Comparison of ENCODE assay signal across 18 mouse cellular contexts in genomic region chr5:71093807-71094206, GRCm38 (mm10). TPM values are rescaled to one million over a fixed set of nuclear protein-coding genes. Genes with fewer than 3 reads are reported as not detected.
DNase-seq lines count a peak whose midpoint lies in the region; ATAC-seq and TF ChIP-seq lines count a peak whose summit lies in the region.
"Had no signal": no experiment of that assay in that cellular context is flagged by ENCODE, and none has a peak within 500 bp of the region (broad histone marks: within the 10 kb centered on the region; RNA-seq: fewer than 3 reads in every experiment).

No protein-coding gene starts in this region.

- no peak for TF ChIP-seq POLR2A in cortical plate, adult 2 months (IDR thresholded peaks at IDR 0.05; ENCODE audit: extremely low read depth, insufficient read depth, low read length)

- H3K27me3 ChIP-seq in kidney, postnatal 0 days (ENCODE audit: insufficient read depth, low read length) = peaks cover 11% of the 10 kb centered on the region; the same call in 1 of the 2 replicates
- peaks cover 40% of the 10 kb centered on the region for H3K27me3 ChIP-seq in kidney, embryonic 15.5 days
- no peaks in the 10 kb centered on the region for H3K27me3 ChIP-seq in midbrain, postnatal 0 days (ENCODE audit: insufficient read depth, low read length)

- TF ChIP-seq CTCF in kidney, postnatal 0 days (IDR thresholded peaks at IDR 0.05; ENCODE audit: low read depth) = peak; percentile 32; the same call in 1 of the 2 replicates
- no peak for TF ChIP-seq CTCF in cortical plate, adult 2 months (IDR thresholded peaks at IDR 0.05; ENCODE audit: extremely low read depth, insufficient read depth, low read length)
- TF ChIP-seq CTCF in midbrain, postnatal 0 days (IDR thresholded peaks at IDR 0.05) = peak; percentile 76

- H3K36me3 ChIP-seq in kidney, postnatal 0 days (ENCODE audit: insufficient read depth, low read length) = no peaks in the 10 kb centered on the region
- H3K36me3 ChIP-seq in kidney, embryonic 15.5 days = no peaks in the 10 kb centered on the region
- H3K36me3 ChIP-seq in midbrain, postnatal 0 days (ENCODE audit: insufficient read depth, low read length) = no peaks in the 10 kb centered on the region
- H3K36me3 ChIP-seq: heart, embryonic 15.5 days; limb, embryonic 12.5 days; stomach, embryonic 15.5 days had no signal

- ATAC-seq in kidney, postnatal 0 days (replicated peaks; ENCODE audit: low FRiP score, low read depth) = no peak
- ATAC-seq in kidney, embryonic 15.5 days (replicated peaks; ENCODE audit: low FRiP score) = no peak
- no peak for ATAC-seq in midbrain, postnatal 0 days (ENCODE audit: low FRiP score)
- ATAC-seq: lung, postnatal 0 days had no signal

- H3K4me3 ChIP-seq in kidney, postnatal 0 days (replicated peaks; ENCODE audit: low read depth, low read length) = no peak overlapping the region
- no peak overlapping the region for H3K4me3 ChIP-seq in kidney, embryonic 15.5 days (replicated peaks)
- H3K4me3 ChIP-seq in cortical plate, adult 2 months (ENCODE audit: insufficient read depth, low read length) = peak overlapping the region; percentile 83; the same call in 1 of the 2 replicates
- H3K4me3 ChIP-seq in midbrain, postnatal 0 days (ENCODE audit: low read depth, low read length) = peak overlapping the region; percentile 76
- H3K4me3 ChIP-seq: heart, embryonic 15.5 days; limb, embryonic 12.5 days; megakaryocyte, embryonic 14.5 days; stomach, embryonic 15.5 days had no signal

- WGBS in kidney, postnatal 0 days = 59% methylated on average over 2 of the region's 2 CpGs
- WGBS in kidney, embryonic 15.5 days = 67% methylated on average over 2 of the region's 2 CpGs
- WGBS in midbrain, postnatal 0 days = 51% methylated on average over 2 of the region's 2 CpGs

- H3K4me2 ChIP-seq in kidney, postnatal 0 days (ENCODE audit: low read length) = no peak overlapping the region
- no peak overlapping the region for H3K4me2 ChIP-seq in kidney, embryonic 15.5 days
- H3K4me2 ChIP-seq in midbrain, postnatal 0 days (ENCODE audit: low read depth, low read length, poor library complexity, severe bottlenecking) = peak overlapping the region; percentile 68
- H3K4me2 ChIP-seq: limb, embryonic 12.5 days; stomach, embryonic 15.5 days had no signal

- peak; percentile 4 to 27 for DNase-seq in cerebellum, postnatal 14 days
- DNase-seq in cerebellum, adult 8-10 months = no peak
- DNase-seq in kidney, postnatal 0 days (ENCODE audit: low spot score) = no peak
- DNase-seq in midbrain, postnatal 0 days (ENCODE audit: low spot score) = peak; percentile 68
- DNase-seq in adrenal gland, adult 2 months = no peak
- DNase-seq in spleen, postnatal 36 days (ENCODE audit: low spot score in 2 of 2) = no peak
- DNase-seq: adrenal gland, postnatal 25 days; cerebellum, postnatal 25 days; kidney, adult 8-10 months had no signal

- no peaks in the 10 kb centered on the region for H3K9me3 ChIP-seq in kidney, postnatal 0 days (replicated peaks; ENCODE audit: low read length)
- H3K9me3 ChIP-seq in kidney, embryonic 15.5 days (replicated peaks) = no peaks in the 10 kb centered on the region
- no peaks in the 10 kb centered on the region for H3K9me3 ChIP-seq in midbrain, postnatal 0 days (ENCODE audit: low read length)
- H3K9me3 ChIP-seq: heart, embryonic 15.5 days; limb, embryonic 12.5 days; stomach, embryonic 15.5 days had no signal

- H3K4me1 ChIP-seq in kidney, postnatal 0 days (replicated peaks; ENCODE audit: insufficient read depth, low read length) = no peaks in the 10 kb centered on the region
- H3K4me1 ChIP-seq in kidney, embryonic 15.5 days = peaks cover 17% of the 10 kb centered on the region
- no peaks in the 10 kb centered on the region; the same call in 1 of the 2 replicates for H3K4me1 ChIP-seq in cortical plate, adult 2 months (ENCODE audit: control insufficient read depth, insufficient read depth, low read length)
- H3K4me1 ChIP-seq in midbrain, postnatal 0 days (ENCODE audit: insufficient read depth, low read length) = no peaks in the 10 kb centered on the region
- H3K4me1 ChIP-seq: stomach, embryonic 15.5 days had no signal

- H3K9ac ChIP-seq in kidney, postnatal 0 days (ENCODE audit: low read depth, low read length) = no peak overlapping the region
- H3K9ac ChIP-seq in kidney, embryonic 15.5 days = no peak overlapping the region
- H3K9ac ChIP-seq in midbrain, postnatal 0 days (replicated peaks; ENCODE audit: low read length, poor library complexity, severe bottlenecking) = no peak overlapping the region
- H3K9ac ChIP-seq: heart, embryonic 15.5 days; limb, embryonic 12.5 days; liver, embryonic 14.5 days; stomach, embryonic 15.5 days had no signal

- H3K27ac ChIP-seq in kidney, postnatal 0 days = no peak overlapping the region
- H3K27ac ChIP-seq in kidney, embryonic 15.5 days = no peak overlapping the region
- H3K27ac ChIP-seq in cortical plate, adult 2 months (ENCODE audit: insufficient read depth, low read length) = no peak overlapping the region
- no peak overlapping the region for H3K27ac ChIP-seq in midbrain, postnatal 0 days (ENCODE audit: low read depth, low read length)
- H3K27ac ChIP-seq: heart, embryonic 15.5 days; limb, embryonic 12.5 days; liver, embryonic 14.5 days; stomach, embryonic 15.5 days had no signal

RNA-seq across cellular contexts. Expression of gene Gabra2, which starts 1.8 kb away (rescaled TPM):
- 1.0 and 1.2 TPM in 2 replicates for polyA plus RNA-seq in kidney, postnatal 0 days (2015; fragmentation: Nextera tagmentation; extraction: Ambion mirVana)
- polyA plus RNA-seq in kidney, embryonic 15.5 days (2015; fragmentation: Nextera tagmentation; extraction: Ambion mirVana) = 1.4 and 2.6 TPM in 2 replicates
- polyA plus RNA-seq in cortical plate, adult 2 months (2012; rRNA removed) = 33.0 and 40.2 TPM in 2 replicates
- total RNA-seq in midbrain, postnatal 0 days (2014; rRNA removed) = 29.4 and 36.7 TPM in 2 replicates
- 52.1 and 72.4 TPM in 2 replicates for polyA plus RNA-seq in midbrain, postnatal 0 days (2015; fragmentation: Nextera tagmentation; extraction: Ambion mirVana)
- total RNA-seq in adrenal gland, adult 2 months (2021) = under 1 TPM in 1 of 2 experiments, not detected in 1; 0.10 TPM
- not detected in 2 replicates for polyA plus RNA-seq in adrenal gland, adult 2 months (2012; rRNA removed)
- polyA plus RNA-seq: large intestine, adult 2 months; lung, postnatal 0 days had no signal

Comparison
In these comparisons a context has a peak if more than half of its experiments do, and no peak if none do; other contexts are left out.
1. DNase-seq: peak in cerebellum, postnatal 14 days (2 of 2) and midbrain, postnatal 0 days (single experiment); none in cerebellum, adult 8-10 months (single experiment), kidney, postnatal 0 days (single experiment), adrenal gland, adult 2 months (single experiment) and spleen, postnatal 36 days (0 of 2).
2. H3K4me3 ChIP-seq: peak in cortical plate, adult 2 months (single experiment) and midbrain, postnatal 0 days (single experiment); none in kidney, postnatal 0 days (single experiment) and kidney, embryonic 15.5 days (single experiment).